Mouse (Mus musculus): ENCODE data around the gene Clip2.
A peak's percentile ranks its signal among the peaks of the same experiment; 100 is the strongest.

The Clip2 gene

GRCm38 (mm10) chr5:134552110-134552972 lies at the start of gene Clip2:
Gene Clip2 (minus strand): TSS chr5:134552434.
- peak; percentile 98 for DNase-seq

- no peak for DNase-seq
Observed at GRCm38 (mm10) chr5:134597711-134598110, 45.5 kb upstream of the Clip2 start.

- no peak for DNase-seq
Observed at GRCm38 (mm10) chr5:134593093-134593492, 40.9 kb upstream of the Clip2 start.

GRCm38 (mm10) chr5:134592026-134592581 lies 39.9 kb upstream of the Clip2 start:
- DNase-seq, result peak; percentile 56

- no peak for DNase-seq
Observed at GRCm38 (mm10) chr5:134589900-134590299, 37.7 kb upstream of the Clip2 start.

GRCm38 (mm10) chr5:134584798-134585197 lies 32.6 kb upstream of the Clip2 start:
- DNase-seq, result no peak

GRCm38 (mm10) chr5:134583884-134584213 lies 31.6 kb upstream of the Clip2 start:
- no peak for DNase-seq

GRCm38 (mm10) chr5:134583006-134583883 lies 31.0 kb upstream of the Clip2 start:
- no peak for DNase-seq

GRCm38 (mm10) chr5:134582221-134582907 lies 30.1 kb upstream of the Clip2 start:
- peak; percentile 94 for DNase-seq

GRCm38 (mm10) chr5:134581146-134581545 lies 28.9 kb upstream of the Clip2 start, which contains the start of gene Rfc2:
Gene Rfc2 (plus strand): TSS chr5:134581366.
- peak; percentile 60 for DNase-seq

GRCm38 (mm10) chr5:134579135-134579534 lies 26.9 kb upstream of the Clip2 start:
- DNase-seq, result no peak

GRCm38 (mm10) chr5:134577534-134577933 lies 25.3 kb upstream of the Clip2 start:
- DNase-seq, result no peak

- DNase-seq, result no peak
Observed at GRCm38 (mm10) chr5:134576517-134577220, 24.4 kb upstream of the Clip2 start.

- no peak for DNase-seq
Observed at GRCm38 (mm10) chr5:134575833-134576232, 23.6 kb upstream of the Clip2 start.

GRCm38 (mm10) chr5:134572508-134573214 lies 20.4 kb upstream of the Clip2 start:
- DNase-seq, result peak; percentile 45

GRCm38 (mm10) chr5:134571730-134572507 lies 19.7 kb upstream of the Clip2 start:
- DNase-seq, result peak; percentile 81

GRCm38 (mm10) chr5:134568964-134569491 lies 16.8 kb upstream of the Clip2 start:
- peak; percentile 28 for DNase-seq

- no peak for DNase-seq
Observed at GRCm38 (mm10) chr5:134568030-134568429, 15.8 kb upstream of the Clip2 start.

GRCm38 (mm10) chr5:134567445-134567844 lies 15.2 kb upstream of the Clip2 start:
- DNase-seq, result no peak

- DNase-seq, result no peak
Observed at GRCm38 (mm10) chr5:134565696-134566095, 13.5 kb upstream of the Clip2 start.

Measured in kidney, adult 11 months (tissue).